Mouse (Mus musculus) T-helper 17 cell (primary cell): ENCODE data around the gene Rp9.

Experiments used
- in situ Hi-C, 2 experiments: fragments of 300-600 bp; cut with MboI, MseI; formaldehyde crosslinking; loops; 1 replicate in 1 of 2; 2 replicates in 1 of 2; pipeline ENCODE4 v1.15.1; 2025; ENCODE audit warnings: high pct_unique_total_duplicates in 2 of 2

Gene Rp9

DNA sequence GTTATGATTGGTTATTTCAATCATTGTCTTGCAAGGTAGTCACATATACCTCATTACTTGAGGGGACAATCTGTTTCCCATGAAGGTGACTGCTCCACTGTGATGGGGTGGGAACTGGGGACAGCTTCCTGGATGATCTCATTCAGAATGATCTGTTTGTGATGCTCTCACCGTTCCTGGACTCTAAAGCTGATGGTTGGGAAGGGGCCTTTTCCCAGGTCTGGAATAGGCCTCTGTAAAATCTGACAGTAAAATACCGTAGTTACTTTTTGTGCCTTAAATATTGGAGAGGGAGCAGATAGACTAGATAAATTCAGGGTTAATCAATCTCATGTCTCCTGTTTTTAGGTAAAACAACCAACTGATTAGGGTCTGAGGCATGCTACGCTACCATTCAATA is at the start of gene Rp9:
Rp9 (minus strand) TSS at position 101 of the 400 bp plus-strand sequence.
- in situ Hi-C loops = loop anchor here (5.0 kb wide), 2 partner anchors 57 to 72 kb away; partner anchors contain the start of gene 9530077C05Rik (in 1 of the 2)

DNA sequence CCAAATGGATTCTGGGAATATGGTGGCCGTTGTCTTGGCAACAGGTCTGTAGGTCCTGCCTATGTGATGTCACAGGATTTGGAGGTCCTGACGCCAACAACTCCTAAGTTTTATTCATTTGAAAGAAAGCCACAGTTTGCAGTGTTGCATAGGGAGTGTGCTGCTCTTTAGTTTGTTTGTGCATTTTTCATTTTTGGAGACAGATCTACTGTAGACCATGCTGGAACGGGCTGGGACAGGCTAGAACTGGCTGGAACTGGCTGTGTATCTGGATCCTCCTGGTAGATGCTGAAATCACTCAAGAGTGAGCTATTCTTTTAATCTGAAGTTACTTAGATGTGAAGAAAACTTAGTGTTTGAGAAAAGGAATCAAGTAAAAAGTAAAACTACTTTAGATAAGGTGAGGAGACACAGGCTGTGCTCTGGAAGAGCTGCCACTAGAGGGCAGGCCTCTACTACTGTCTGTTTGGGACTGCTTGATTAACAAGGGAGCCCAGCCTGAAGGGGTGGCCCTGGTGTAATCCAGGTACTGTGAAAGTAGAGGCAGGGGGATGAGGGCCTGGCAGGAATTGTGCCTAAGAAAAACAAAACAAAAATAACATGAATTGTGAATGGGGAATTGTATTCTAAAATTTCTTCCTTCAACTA is 49.0 kb upstream of the Rp9 start:
- in situ Hi-C loops = no loop called here

DNA sequence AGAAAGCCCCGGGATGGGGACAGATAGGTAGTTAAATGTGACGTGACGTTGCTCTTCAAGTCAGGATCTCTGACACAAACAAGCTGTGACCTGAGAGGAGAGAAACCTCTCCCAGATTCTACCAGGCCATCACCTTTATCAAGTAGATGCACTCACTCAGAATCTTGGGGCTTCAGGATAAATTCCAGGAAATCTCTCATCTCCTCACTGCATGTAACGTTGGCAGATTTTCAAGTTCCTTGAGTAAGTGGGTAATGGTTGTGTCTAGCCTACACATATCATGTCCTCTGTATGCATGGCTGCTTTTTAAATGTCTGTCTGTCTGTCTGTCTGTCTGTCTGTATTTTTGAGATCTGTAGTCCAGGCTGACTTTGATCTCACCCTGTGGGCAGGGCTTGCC is 45.5 kb upstream of the Rp9 start:
- in situ Hi-C loops = no loop called here

DNA sequence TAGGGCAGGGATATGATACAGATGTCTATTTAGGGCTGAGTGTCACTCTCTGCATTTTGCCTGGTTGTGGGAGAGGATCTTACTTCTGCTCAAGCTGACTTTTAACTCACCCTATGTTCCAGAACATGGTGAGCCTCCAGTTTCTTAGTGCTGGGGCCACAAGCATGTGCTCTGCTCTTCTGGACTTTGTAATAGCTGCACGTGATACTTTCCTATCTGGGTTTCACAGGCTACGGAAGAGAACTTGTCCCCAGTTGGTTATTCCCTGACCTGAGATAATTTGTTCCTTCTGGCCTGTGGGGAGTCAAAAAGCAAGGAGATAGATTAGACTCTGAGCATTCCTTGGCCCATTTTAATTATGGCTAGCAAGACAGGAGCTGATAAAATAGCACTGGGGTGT is 36.0 kb upstream of the Rp9 start:
- in situ Hi-C loops = no loop called here

DNA sequence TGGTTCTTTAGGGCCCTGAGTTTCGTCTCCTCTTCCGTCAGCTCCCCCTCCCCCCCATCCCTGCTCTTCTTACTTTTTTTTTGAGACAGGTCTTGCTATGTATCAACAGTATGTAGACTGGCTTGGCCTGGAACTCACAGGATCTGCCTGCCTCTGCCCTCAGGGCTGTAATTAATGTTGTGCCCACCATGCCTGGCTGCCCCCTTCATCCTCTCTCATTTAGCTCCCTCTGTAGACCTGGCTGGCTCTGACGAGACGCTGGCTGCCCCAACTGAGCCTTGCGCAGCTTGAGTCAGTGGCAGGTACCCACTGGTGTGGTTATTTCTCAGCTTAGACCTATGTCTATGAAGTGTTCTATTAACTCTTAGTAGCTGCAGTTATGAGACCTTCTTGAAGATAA is 34.0 kb upstream of the Rp9 start:
- in situ Hi-C loops = no loop called here

DNA sequence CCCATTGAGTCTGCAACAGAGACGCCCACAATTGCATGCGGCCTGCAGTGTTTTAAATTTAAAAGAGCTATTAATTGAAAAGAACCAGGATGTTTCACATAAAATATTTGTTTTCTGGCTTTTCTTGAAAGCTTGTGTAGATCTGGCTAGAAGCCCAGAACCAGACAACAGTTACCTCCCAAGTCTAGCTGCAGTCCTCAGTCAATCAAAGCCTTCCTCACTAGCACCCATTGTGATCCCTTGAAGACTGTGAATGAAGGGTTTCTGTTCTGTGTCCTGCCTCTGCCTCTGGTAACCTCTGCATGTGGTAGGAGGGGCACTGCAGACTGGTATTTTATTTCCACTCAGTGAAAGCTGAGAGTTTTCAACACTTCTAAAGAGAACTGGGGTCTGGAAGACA is 33.4 kb upstream of the Rp9 start:
- in situ Hi-C loops = no loop called here

DNA sequence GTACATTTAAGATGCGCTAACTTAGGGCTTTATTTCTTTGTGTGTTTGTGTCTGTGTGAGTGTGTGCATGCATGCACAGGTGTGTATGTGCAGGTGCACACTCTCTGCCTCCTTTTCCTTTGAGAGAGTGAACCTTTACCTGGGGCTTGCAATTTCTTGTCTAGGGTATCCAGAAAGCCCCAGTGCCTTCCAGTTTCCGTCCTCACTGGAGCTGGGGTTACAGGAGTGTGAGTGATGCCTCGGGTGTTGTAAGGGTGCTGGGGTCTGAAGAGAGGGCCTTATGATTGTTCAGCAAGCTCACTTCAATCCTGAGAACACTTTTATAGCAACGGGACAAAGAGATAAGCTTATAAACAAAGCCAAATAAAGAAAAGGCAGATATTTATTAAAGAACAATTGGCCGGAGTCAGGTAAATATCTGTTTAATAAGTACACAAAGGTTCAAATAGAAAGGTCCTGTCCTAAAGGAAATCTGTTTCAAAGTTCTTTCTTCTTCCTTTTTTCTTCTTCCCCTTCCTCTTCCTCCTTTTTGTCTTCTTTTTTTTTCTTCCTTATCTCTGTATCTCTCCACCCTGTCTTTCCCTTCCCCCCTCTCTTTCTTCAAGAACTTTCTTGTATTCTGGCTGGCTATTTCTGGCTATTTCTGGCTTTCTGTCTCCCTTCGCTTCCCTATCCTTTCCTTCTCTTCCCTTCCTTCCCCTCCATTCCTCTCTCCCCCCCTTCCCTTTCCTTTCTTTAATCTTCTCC is 27.7 kb upstream of the Rp9 start:
- in situ Hi-C loops = no loop called here

DNA sequence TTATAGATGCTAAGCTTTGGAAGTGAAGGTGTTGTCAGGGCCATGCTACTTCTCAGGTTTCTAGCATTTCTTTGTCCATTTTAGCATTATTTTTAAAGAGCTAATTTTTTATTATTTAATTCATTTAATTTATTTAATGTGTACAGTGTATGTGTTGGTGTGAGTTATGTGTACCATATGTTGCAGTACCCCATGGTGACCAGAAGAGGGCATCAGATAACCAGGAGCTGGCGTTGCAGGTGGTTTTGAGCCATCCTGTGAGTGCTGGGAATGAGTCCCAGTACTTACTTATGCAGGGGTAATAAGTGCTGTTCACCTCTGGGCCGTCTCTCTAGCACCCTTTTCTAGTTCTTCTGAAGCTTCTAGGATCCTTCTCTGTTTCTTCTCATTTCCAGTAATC is 25.6 kb upstream of the Rp9 start:
- in situ Hi-C loops = no loop called here

DNA sequence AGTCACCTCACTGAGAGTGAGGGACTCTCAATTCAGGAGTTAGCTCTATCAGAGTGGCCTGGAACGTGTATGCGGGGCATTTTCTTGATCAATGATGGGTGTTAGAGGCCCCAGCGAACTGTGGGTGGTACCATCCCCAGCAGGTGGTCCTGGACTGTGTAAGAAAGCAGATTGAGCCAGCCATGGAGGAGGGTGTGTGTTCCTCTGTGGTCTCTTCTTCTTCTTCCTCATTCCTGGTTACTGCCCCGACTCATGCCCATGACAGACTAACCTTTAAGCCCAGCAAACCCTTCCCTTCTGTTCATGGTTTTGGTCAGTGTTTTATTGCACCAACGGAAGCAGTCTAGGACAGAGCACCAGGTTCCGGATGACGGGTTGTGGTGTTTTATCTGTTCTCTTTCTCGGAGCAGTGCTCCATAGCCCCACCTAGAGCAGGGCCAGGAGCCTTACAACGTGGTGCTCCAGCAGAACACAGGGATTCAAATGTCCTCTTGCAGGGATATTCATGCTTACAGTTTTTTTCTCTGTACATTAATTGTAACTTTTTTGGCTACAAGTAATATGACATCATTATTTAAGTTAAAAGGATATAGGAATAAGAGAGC is 24.8 kb upstream of the Rp9 start:
- in situ Hi-C loops = no loop called here

DNA sequence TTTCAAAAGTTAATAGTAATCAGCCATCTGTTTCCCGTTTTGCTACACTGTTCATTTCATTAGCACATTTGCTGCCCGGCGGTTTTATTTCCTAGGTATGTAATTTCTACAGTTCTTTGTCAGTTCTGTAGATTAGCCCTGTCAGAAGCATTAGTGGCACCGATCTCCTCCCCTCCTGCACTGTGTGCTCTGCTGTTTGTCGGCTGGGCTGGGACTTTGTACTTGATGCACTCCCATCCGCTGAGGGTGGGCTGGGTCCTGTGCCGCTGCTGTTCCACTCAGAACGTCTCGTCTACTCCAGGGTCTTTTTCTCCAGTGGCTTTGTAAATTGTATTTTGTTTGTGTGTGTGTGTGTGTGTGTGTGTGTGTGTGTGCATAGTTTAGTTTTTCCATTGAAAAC is 19.4 kb upstream of the Rp9 start:
- in situ Hi-C loops = no loop called here

DNA sequence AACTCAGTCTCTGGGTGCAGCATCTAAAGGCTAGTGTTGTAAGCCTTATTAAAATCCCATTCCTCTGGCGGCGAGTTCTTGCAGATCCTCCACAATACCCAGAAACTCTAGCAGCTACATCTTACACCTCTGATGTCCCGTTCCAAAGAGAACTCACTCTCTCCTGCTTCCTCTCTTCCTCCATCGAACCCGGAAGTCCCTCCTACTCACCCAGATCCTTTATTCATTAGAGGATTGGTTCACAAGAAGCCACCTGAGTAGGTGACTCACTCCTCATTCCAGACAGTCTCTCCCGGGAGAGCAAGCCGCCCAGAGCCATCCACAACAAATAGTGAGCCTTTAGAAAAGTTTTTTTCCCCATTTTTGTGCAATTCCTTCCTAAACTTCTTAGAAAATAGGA is 16.7 kb upstream of the Rp9 start:
- in situ Hi-C loops = no loop called here

DNA sequence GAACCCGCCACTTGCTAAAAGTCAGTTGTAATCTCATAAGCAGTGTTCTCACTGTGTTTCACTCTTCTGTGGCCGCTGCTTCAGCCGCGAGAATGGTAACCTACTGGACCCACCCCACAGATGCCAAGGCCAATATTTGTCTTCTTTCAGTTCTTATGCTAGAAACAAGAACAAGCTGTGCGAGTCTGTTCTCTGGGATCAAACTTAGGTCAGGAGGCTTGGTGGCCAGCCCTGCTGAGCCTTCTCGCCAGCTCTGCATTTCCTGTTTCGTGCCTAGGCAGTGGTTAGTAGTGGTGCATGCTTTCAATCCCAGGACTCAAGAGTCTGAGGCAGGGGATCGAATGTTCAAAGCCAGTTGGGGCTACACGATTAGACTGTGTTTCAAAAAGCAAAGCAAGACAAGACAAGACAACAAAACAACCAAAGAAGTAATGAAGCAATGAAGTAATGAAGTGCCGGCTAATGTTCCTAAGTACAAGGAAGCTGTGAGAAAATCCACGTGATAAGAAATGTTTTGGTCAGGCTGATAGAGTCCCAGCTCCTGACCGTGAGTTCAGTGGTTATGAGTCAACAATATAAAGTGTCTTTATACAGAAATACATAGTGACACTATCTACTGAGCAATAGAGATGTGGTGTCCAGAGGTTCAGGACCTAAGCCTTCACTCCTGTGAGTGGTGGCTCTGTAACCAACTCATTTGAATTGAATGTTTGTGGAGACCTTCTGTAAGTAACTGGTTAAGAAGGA is 15.2 kb upstream of the Rp9 start:
- in situ Hi-C loops = no loop called here

DNA sequence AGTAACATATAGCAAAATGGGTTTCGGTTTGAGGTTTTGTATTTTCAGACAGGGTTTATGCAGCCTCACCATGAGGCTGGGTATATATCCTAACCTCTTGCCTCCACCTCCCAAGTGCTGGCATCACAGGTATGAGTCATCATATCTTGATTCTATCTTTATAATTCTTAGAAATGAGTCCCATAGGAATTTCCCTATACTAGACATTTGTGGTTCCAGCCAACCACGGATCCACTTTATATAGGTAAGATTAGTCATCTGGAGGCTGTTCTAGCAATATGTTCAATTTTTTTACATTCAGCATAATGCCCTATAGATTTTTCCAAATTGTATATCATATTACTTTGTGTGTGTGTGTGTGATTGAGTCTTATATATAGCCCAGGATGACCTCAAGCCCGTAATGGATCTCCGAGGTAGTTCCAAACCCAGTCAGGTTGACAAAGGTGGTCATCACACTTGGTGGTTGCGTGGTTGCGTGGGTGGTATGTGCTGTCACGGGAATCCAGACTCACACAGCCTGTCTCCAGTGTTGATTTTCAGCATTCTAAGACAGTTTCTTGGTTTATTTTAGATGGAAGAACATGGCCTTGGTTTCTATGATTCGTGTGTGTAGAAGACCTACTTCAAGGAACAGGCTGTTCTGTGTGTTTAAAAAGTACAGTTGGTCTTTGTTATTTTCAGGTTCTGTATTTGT is 14.5 kb upstream of the Rp9 start:
- in situ Hi-C loops = no loop called here

DNA sequence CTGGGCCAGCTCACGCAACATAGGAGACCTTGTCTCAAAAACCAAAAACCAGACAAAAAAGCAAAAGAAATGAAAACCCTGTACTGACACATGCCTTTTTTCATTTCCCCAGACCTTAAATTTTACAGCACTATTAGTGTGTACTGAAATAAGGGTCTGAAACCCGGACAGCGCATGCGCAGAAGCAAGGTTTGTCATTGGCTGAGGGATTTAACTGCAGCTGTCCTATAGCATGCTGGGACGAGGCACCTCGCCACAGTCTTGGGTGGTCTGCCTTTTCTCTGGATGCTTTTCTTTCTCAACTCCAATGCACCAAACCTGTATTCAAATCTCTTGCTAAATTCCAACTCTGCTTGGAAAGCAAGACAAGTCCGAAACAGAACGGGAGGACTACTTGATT is 9.4 kb upstream of the Rp9 start:
- in situ Hi-C loops = no loop called here

DNA sequence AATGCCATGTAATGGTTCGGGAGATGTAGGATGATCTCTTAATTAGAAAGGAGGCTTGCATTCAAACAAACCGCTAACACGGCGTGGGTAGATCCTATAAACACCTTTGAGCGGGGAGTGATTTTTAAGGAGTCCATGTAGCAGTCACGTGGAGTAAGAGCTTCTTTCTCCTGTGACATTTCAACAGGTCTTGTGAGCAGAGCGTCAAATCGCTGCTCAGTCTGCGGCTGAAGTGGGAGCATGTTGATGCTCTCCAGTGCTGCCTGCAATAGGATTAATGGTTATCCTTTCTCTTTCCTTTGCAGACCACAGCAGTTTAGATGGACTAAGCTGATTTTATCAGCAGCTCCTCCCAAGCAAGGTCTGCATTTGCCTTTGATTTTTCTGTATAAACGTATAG is 6.7 kb upstream of the Rp9 start:
- in situ Hi-C loops = no loop called here

DNA sequence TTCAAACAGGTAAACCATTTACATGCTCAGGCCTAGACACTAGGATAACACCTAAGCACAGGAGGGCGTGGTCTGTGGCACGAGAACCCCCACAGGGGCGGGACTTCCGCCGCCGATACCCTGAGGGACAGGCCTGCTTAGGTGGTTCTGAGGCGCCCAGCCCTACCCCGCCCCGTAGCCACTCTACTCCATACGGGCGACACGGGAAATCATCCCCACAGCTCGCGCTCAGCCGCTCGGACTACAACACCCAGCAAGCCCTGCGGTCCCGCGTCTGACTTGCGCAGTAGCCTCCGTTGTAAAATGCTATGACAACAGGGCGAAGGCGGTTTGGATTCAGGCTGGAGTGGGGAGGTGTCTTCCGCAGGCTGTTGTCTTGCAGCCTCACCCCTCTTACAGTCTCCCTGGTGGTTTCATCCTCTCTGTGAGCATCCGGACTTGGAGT is 5.9 kb upstream of the Rp9 start, which contains the start of gene Bbs9:
Bbs9 (plus strand) TSS at position 292 of the 445 bp plus-strand sequence.
- in situ Hi-C loops = no loop called here

DNA sequence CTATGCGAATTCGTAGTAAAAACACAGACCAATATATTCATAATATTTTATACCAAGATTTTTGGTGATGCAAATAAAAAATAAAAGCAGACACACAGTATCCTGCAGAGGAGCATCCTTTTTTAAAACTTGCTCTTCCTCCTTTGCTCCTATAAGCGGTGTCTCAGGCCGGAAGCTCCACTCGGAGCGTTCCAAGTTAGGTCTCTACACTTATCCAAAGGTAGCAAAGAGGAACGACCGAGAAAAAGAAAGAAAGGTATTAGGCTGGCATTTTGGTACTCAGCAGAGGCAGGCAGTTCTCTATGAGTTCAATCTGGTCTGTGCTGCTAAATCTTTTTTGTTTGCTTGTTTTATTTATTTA is 664 bp downstream of the Rp9 start:
- in situ Hi-C loops = loop anchor here (5.0 kb wide), 2 partner anchors 57 to 72 kb away; partner anchors contain the start of gene 9530077C05Rik (in 1 of the 2)

DNA sequence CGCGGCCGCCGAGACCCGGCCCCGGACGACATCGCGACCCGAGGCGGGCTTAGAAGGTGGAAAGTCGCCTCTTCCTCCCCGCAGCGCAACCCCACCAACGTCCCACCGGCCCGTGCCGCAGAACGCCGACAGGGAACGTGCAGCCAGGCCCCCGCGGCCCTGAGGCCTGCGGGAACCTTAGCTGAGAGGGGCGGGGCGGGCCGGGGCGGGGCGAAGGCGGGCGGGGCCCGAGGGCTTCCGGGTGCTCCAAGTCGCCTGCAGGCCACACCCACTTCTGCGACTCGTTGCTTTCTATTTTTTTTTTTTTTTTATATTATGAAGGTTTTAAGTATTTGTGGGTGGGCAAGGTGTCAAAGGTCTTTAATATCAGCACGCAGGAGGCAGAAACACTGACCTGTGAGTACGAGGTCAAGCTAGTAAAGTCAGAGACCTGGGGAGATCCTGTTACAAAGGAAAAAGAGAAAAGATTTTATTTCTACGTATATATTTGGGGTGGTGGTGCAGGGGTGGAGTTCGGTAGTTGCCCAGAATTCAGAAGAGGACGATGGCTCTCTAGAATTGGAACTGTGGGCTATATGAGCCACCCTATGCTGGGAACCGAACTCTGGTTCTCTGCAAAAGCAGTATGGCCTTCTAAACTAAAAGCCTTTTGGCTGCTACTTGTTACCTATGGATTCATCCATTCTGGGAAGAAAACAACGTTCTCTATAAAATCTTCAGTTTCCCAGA is 1.2 kb downstream of the Rp9 start:
- in situ Hi-C loops = loop anchor here (5.0 kb wide), 2 partner anchors 56 to 71 kb away; partner anchors contain the start of gene 9530077C05Rik (in 1 of the 2)

DNA sequence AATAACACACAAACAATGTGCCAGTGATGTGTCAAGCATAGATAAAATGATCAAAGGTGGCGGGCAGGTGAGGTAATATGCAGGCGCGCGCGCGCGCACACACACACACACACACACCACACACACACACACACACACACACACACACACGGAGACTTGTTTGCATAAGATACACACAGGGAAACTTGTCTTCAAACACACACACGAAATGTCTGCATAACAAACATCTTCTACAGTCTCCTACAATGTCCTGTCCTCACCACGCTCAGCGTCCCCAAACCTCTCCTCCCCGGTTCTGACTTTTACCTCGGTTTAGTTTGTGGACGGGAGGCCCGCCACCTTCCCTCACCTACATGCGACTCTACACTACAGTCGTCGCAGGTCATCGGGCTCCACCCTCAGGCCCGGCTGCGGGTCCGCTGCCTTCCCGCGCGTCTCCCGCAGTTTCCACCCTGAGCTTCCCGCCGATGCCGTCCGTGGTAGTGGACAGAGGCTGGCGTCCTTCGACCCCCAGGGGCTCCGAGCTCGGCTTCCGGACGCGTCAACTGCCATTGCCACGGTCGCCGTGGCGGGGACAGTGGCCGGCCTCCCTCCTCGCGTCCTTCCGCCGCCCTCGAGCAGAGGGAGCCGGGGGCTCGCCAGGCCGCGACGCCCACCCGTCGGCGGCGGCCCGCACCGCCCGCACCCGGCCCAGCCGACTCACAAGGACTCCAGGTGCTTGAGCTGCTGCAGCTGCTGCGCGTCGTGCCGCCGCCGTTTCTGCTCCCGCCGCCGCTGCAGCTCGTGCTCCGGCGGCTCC is 2.0 kb downstream of the Rp9 start:
- in situ Hi-C loops = loop anchor here (5.0 kb wide), 2 partner anchors 55 to 70 kb away; partner anchors contain the start of gene 9530077C05Rik (in 1 of the 2)

DNA sequence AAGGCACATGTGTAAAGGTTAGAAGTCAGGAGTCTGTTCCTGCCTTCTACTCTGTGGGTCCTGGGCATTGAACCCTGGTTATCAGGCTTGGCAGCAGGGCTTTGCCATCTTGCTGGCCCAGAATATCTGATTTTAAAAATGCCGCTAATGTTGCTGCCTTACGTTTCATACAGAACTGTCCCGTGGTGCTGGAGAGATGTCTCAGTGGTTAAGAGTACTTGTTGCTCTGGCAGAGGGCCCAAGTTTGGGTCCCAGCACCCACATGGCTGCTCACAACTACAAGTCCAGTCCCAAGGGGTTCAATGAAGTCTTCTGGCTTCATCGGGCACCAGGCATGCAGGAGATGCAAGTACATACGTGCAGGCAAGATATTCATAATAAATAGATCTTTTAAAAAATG is 3.3 kb downstream of the Rp9 start:
- in situ Hi-C loops = loop anchor here (5.0 kb wide), 2 partner anchors 54 to 69 kb away; partner anchors contain the start of gene 9530077C05Rik (in 1 of the 2)
